Mouse (Mus musculus): Measurements from ENCODE around the gene Medag.

Gene Medag

GRCm38 (mm10) chr5:149382601-149383000 lies 28.9 kb upstream of the Medag start:
- no peak for DNase-seq (ENCODE audit: low read depth)

GRCm38 (mm10) chr5:149385228-149385961 lies 26.2 kb upstream of the Medag start:
- no peak for DNase-seq (ENCODE audit: low read depth)

GRCm38 (mm10) chr5:149386294-149386850 lies 25.2 kb upstream of the Medag start:
- DNase-seq (ENCODE audit: low read depth) = no peak

- no peak for DNase-seq (ENCODE audit: low read depth)
Measured at GRCm38 (mm10) chr5:149388947-149389346, 22.6 kb upstream of the Medag start.

- no peak for DNase-seq (ENCODE audit: low read depth)
Measured at GRCm38 (mm10) chr5:149389548-149390211, 21.9 kb upstream of the Medag start.

- no peak for DNase-seq (ENCODE audit: low read depth)
Measured at GRCm38 (mm10) chr5:149391574-149392375, 19.8 kb upstream of the Medag start.

GRCm38 (mm10) chr5:149392420-149392988 lies 19.0 kb upstream of the Medag start:
- no peak for DNase-seq (ENCODE audit: low read depth)

GRCm38 (mm10) chr5:149401446-149401975 lies 10.0 kb upstream of the Medag start:
- DNase-seq (ENCODE audit: low read depth) = no peak

- no peak for DNase-seq (ENCODE audit: low read depth)
Measured at GRCm38 (mm10) chr5:149402029-149402428, 9.5 kb upstream of the Medag start.

- no peak for DNase-seq (ENCODE audit: low read depth)
Measured at GRCm38 (mm10) chr5:149403386-149403785, 8.2 kb upstream of the Medag start.

- DNase-seq (ENCODE audit: low read depth) = no peak
Measured at GRCm38 (mm10) chr5:149404710-149405109, 6.8 kb upstream of the Medag start.

GRCm38 (mm10) chr5:149406791-149407276 lies 4.7 kb upstream of the Medag start:
- DNase-seq (ENCODE audit: low read depth) = no peak

GRCm38 (mm10) chr5:149409502-149409901 lies 2.0 kb upstream of the Medag start:
- DNase-seq (ENCODE audit: low read depth) = no peak

- no peak for DNase-seq (ENCODE audit: low read depth)
Measured at GRCm38 (mm10) chr5:149412194-149412575, 636 bp downstream of the Medag start.

GRCm38 (mm10) chr5:149412671-149413070 lies 1.1 kb downstream of the Medag start:
- no peak for DNase-seq (ENCODE audit: low read depth)

GRCm38 (mm10) chr5:149414369-149415167 lies 3.0 kb downstream of the Medag start:
- DNase-seq (ENCODE audit: low read depth) = no peak

GRCm38 (mm10) chr5:149417381-149417780 lies 5.8 kb downstream of the Medag start:
- no peak for DNase-seq (ENCODE audit: low read depth)

GRCm38 (mm10) chr5:149426525-149426924 lies 15.0 kb downstream of the Medag start:
- no peak for DNase-seq (ENCODE audit: low read depth)

- DNase-seq (ENCODE audit: low read depth) = no peak
Measured at GRCm38 (mm10) chr5:149427277-149428060, 15.9 kb downstream of the Medag start.

GRCm38 (mm10) chr5:149428347-149428746 lies 16.8 kb downstream of the Medag start:
- DNase-seq (ENCODE audit: low read depth) = peak; percentile 60
